Mouse (Mus musculus) ES-E14 (cell line): ENCODE results near the gene Gm20695.

Experiments
- CHD2 ChIP-seq: IDR thresholded peaks from 2 replicates; pipeline ENCODE4 v1.6.1; 2014; ENCODE audit warnings: mild to moderate bottlenecking, low read depth, low read length, inconsistent platforms
- HCFC1 ChIP-seq: IDR thresholded peaks from 2 replicates; pipeline ENCODE4 v1.6.1; 2012; ENCODE audit warnings: low read length, inconsistent platforms, borderline replicate concordance; ENCODE audit not compliant: insufficient read depth
- MAFK ChIP-seq: IDR thresholded peaks from 2 replicates; pipeline ENCODE4 v1.6.1; 2014; ENCODE audit warnings: mild to moderate bottlenecking, low read depth, low read length, inconsistent platforms; ENCODE audit not compliant: insufficient read depth
- ZC3H11A ChIP-seq: IDR thresholded peaks from 2 replicates; pipeline ENCODE4 v1.6.1; 2012; ENCODE audit warnings: low read depth, mild to moderate bottlenecking, inconsistent platforms, low read length, borderline replicate concordance
- ZNF384 ChIP-seq: IDR thresholded peaks from 2 replicates; pipeline ENCODE4 v1.6.1; 2012; ENCODE audit warnings: low read depth, low read length, inconsistent platforms

- TF ChIP-seq HCFC1 (no peak), ZNF384 (no peak), ZC3H11A (no peak), MAFK (no peak), CHD2 (no peak)
These were observed 31.9 kb upstream of the Gm20695 start for GRCm38 (mm10) chr16:3852586-3852985.
